Mouse (Mus musculus): Measurements from ENCODE around the gene Pabpn1. TPM values are rescaled to one million over a fixed set of nuclear protein-coding genes. Genes with fewer than 3 reads are reported as not detected.

Pabpn1 gene
- 56.6 and 88.0 TPM in 2 replicates for polyA plus RNA-seq (2015; fragmentation: Nextera tagmentation; extraction: Ambion mirVana)

GRCm38 (mm10) chr14:54892200-54892599, at the start of gene Pabpn1:
Pabpn1 (plus strand) TSS chr14:54892500.

GRCm38 (mm10) chr14:54870861-54871260, 21.4 kb upstream of the Pabpn1 start, which contains the start of gene Homez:
Homez (minus strand) TSS chr14:54870961.

GRCm38 (mm10) chr14:54877048-54877715, 15.1 kb upstream of the Pabpn1 start, which contains the start of gene Ppp1r3e:
Ppp1r3e (minus strand) TSS chr14:54877550.

GRCm38 (mm10) chr14:54883154-54884021, 8.9 kb upstream of the Pabpn1 start, which contains the start of the genes Bcl2l2 and Gm20521:
Bcl2l2 (plus strand) TSS chr14:54883377.
Gm20521 (plus strand) TSS chr14:54883441.

GRCm38 (mm10) chr14:54912886-54913285, 20.6 kb downstream of the Pabpn1 start, which contains the start of gene Slc22a17:
Slc22a17 (minus strand) TSS chr14:54913132.

GRCm38 (mm10) chr14:54925349-54926342, 33.3 kb downstream of the Pabpn1 start, which contains the start of gene Efs:
Efs (minus strand) TSS chr14:54926126.

GRCm38 (mm10) chr14:54932645-54933150, 40.4 kb downstream of the Pabpn1 start, which contains the start of gene Il25:
Il25 (plus strand) TSS chr14:54932695.

GRCm38 (mm10) chr14:54935904-54936830, 43.9 kb downstream of the Pabpn1 start, which contains the start of gene Cmtm5:
Cmtm5 (plus strand) TSS chr14:54936261.

Other genes with a start within 250 kb of the Pabpn1 start
- gene 1700123O20Rik, start 206.3 kb upstream of the Pabpn1 start, polyA plus RNA-seq (2015; fragmentation: Nextera tagmentation; extraction: Ambion mirVana): 88.8 and 106 TPM in 2 replicates
- 49.4 and 65.2 TPM in 2 replicates for gene Acin1, start 205.6 kb upstream of the Pabpn1 start, polyA plus RNA-seq (2015; fragmentation: Nextera tagmentation; extraction: Ambion mirVana)
- 0.11 and 0.19 TPM in 2 replicates for gene Gm29776, start 193.7 kb upstream of the Pabpn1 start, polyA plus RNA-seq (2015; fragmentation: Nextera tagmentation; extraction: Ambion mirVana)
- gene Cebpe, start 180.3 kb upstream of the Pabpn1 start, polyA plus RNA-seq (2015; fragmentation: Nextera tagmentation; extraction: Ambion mirVana): 0.77 and 1.2 TPM in 2 replicates
- gene Slc7a8, start 110.6 kb upstream of the Pabpn1 start, polyA plus RNA-seq (2015; fragmentation: Nextera tagmentation; extraction: Ambion mirVana): 16.5 and 30.8 TPM in 2 replicates
- gene Rnf212b, start 78.4 kb upstream of the Pabpn1 start, polyA plus RNA-seq (2015; fragmentation: Nextera tagmentation; extraction: Ambion mirVana): 1.1 and 1.5 TPM in 2 replicates
- 5.6 and 9.5 TPM in 2 replicates for gene Homez, start 21.5 kb upstream of the Pabpn1 start, polyA plus RNA-seq (2015; fragmentation: Nextera tagmentation; extraction: Ambion mirVana)
- gene Ppp1r3e, start 14.9 kb upstream of the Pabpn1 start, polyA plus RNA-seq (2015; fragmentation: Nextera tagmentation; extraction: Ambion mirVana): 1.6 and 1.8 TPM in 2 replicates
- gene Bcl2l2, start 9.1 kb upstream of the Pabpn1 start, polyA plus RNA-seq (2015; fragmentation: Nextera tagmentation; extraction: Ambion mirVana): 3.2 and 4.3 TPM in 2 replicates
- 2.8 TPM in 1 of 2 replicates, not detected in the other for gene Gm20521, start 9.1 kb upstream of the Pabpn1 start, polyA plus RNA-seq (2015; fragmentation: Nextera tagmentation; extraction: Ambion mirVana)
- 47.4 and 48.2 TPM in 2 replicates for gene Slc22a17, start 20.6 kb downstream of the Pabpn1 start, polyA plus RNA-seq (2015; fragmentation: Nextera tagmentation; extraction: Ambion mirVana)
- 10.4 and 13.2 TPM in 2 replicates for gene Efs, start 33.6 kb downstream of the Pabpn1 start, polyA plus RNA-seq (2015; fragmentation: Nextera tagmentation; extraction: Ambion mirVana)
- 0.32 TPM in 1 of 2 replicates, not detected in the other for gene Il25, start 40.2 kb downstream of the Pabpn1 start, polyA plus RNA-seq (2015; fragmentation: Nextera tagmentation; extraction: Ambion mirVana)
- 5.5 and 12.5 TPM in 2 replicates for gene Cmtm5, start 43.8 kb downstream of the Pabpn1 start, polyA plus RNA-seq (2015; fragmentation: Nextera tagmentation; extraction: Ambion mirVana)
- gene Myh6, start 74.4 kb downstream of the Pabpn1 start, polyA plus RNA-seq (2015; fragmentation: Nextera tagmentation; extraction: Ambion mirVana): 1.1 and 3.5 TPM in 2 replicates
- not detected in 2 replicates for gene Gm17428, start 84.4 kb downstream of the Pabpn1 start, polyA plus RNA-seq (2015; fragmentation: Nextera tagmentation; extraction: Ambion mirVana)
- 1.7 and 2.2 TPM in 2 replicates for gene Myh7, start 102.1 kb downstream of the Pabpn1 start, polyA plus RNA-seq (2015; fragmentation: Nextera tagmentation; extraction: Ambion mirVana)
- 77.4 and 82.0 TPM in 2 replicates for gene Ngdn, start 123.0 kb downstream of the Pabpn1 start, polyA plus RNA-seq (2015; fragmentation: Nextera tagmentation; extraction: Ambion mirVana)
- 4.4 and 6.0 TPM in 2 replicates for gene Zfhx2, start 199.8 kb downstream of the Pabpn1 start, polyA plus RNA-seq (2015; fragmentation: Nextera tagmentation; extraction: Ambion mirVana)
- 13.7 and 16.6 TPM in 2 replicates for gene Thtpa, start 202.3 kb downstream of the Pabpn1 start, polyA plus RNA-seq (2015; fragmentation: Nextera tagmentation; extraction: Ambion mirVana)
- gene Ap1g2, start 214.1 kb downstream of the Pabpn1 start, polyA plus RNA-seq (2015; fragmentation: Nextera tagmentation; extraction: Ambion mirVana): 10.0 and 17.4 TPM in 2 replicates
- gene Jph4, start 224.4 kb downstream of the Pabpn1 start, polyA plus RNA-seq (2015; fragmentation: Nextera tagmentation; extraction: Ambion mirVana): 3.6 and 7.0 TPM in 2 replicates